In genomic region chr1:92833987-92834706, GRCm38 (mm10) we compare ENCODE assay signal across 8 mouse cellular contexts. TPM values are rescaled to one million over a fixed set of nuclear protein-coding genes. Genes with fewer than 3 reads are reported as not detected.
A peak's percentile ranks its signal among the peaks of the same experiment; 100 is the strongest.
DNase-seq lines count a peak whose midpoint lies in the region; ATAC-seq and TF ChIP-seq lines count a peak whose summit lies in the region.

No protein-coding gene starts in this region.

- no peak overlapping the region for H3K27ac ChIP-seq in MEL (ENCODE audit: control insufficient read depth, low read depth, low read length)
- H3K27ac ChIP-seq in forebrain, embryonic 15.5 days (replicated peaks) = peak overlapping the region; percentile 97

- TF ChIP-seq CTCF in MEL (IDR thresholded peaks at IDR 0.05 in 2 of 3, conservative IDR thresholded peaks at IDR 0.05 in 1 of 3; ENCODE audit: control insufficient read depth in 1 of 3, insufficient read depth in 1 of 3, low read depth in 2 of 3, low read length in 3 of 3, poor library complexity in 1 of 3, severe bottlenecking in 1 of 3) = peak; percentile 66 to 94 (median 84)

- TF ChIP-seq EP300 in MEL (IDR thresholded peaks at IDR 0.05; ENCODE audit: low read depth in 1 of 2, low read length in 2 of 2) = no peak

- WGBS in forebrain, embryonic 15.5 days = 48% methylated on average over 7 of the region's 7 CpGs

- TF ChIP-seq POLR2A in MEL (IDR thresholded peaks at IDR 0.05; ENCODE audit: control insufficient read depth in 1 of 2, insufficient read depth in 1 of 2, low read depth in 1 of 2, low read length in 2 of 2, poor library complexity in 1 of 2) = no peak

- H3K4me3 ChIP-seq in MEL (ENCODE audit: control insufficient read depth in 1 of 2, insufficient read depth in 1 of 2, low read depth in 2 of 2, low read length in 2 of 2) = no peak overlapping the region
- H3K4me3 ChIP-seq in forebrain, embryonic 15.5 days = peak overlapping the region; percentile 73

- peak; percentile 21; the same call in 1 of the 2 replicates for ATAC-seq in forebrain, embryonic 15.5 days (replicated peaks)
- ATAC-seq in hematopoietic stem cell, adult 5-6 weeks (replicated peaks in 1 of 2; ENCODE audit: insufficient read depth in 1 of 2, low FRiP score in 2 of 2, low TSS enrichment in 1 of 2, low read depth in 1 of 2, poor library complexity in 2 of 2, severe bottlenecking in 2 of 2) = peak; percentile 38 to 60; a peak in 3 of 4 replicates

- no peaks in the 10 kb centered on the region for H3K4me1 ChIP-seq in MEL (ENCODE audit: control insufficient read depth in 1 of 2, insufficient read depth in 2 of 2, low read length in 2 of 2)
- peaks cover 71% of the 10 kb centered on the region for H3K4me1 ChIP-seq in forebrain, embryonic 15.5 days

- no peaks in the 10 kb centered on the region for H3K9me3 ChIP-seq in MEL (replicated peaks; ENCODE audit: insufficient read depth, low read length)
- no peaks in the 10 kb centered on the region for H3K9me3 ChIP-seq in forebrain, embryonic 15.5 days

- DNase-seq in MEL (ENCODE audit: low read depth, low spot score) = peak; percentile 55
- peak; percentile 37 for DNase-seq in c-Kit-positive CD71-positive TER-119-positive erythroid progenitor cells, embryonic 14.5 days (ENCODE audit: low spot score)
- peak; percentile 84 for DNase-seq in layer of hippocampus, adult 9-10 months (ENCODE audit: low spot score)
- DNase-seq in lung, postnatal 25 days (ENCODE audit: low spot score) = peak; percentile 61
- DNase-seq in retina, postnatal 7 days (ENCODE audit: low read depth, low spot score) = peak; percentile 76
- DNase-seq in urinary bladder, postnatal 36 days (ENCODE audit: low spot score in 2 of 2) = peak; percentile 69 to 77

- H3K27me3 ChIP-seq in MEL (ENCODE audit: control insufficient read depth in 1 of 2, insufficient read depth in 2 of 2, low read length in 2 of 2) = no peaks in the 10 kb centered on the region
- no peaks in the 10 kb centered on the region for H3K27me3 ChIP-seq in forebrain, embryonic 15.5 days

- H3K36me3 ChIP-seq in MEL (ENCODE audit: control insufficient read depth in 1 of 2, insufficient read depth in 2 of 2, low read length in 2 of 2) = no peaks in the 10 kb centered on the region
- H3K36me3 ChIP-seq in forebrain, embryonic 15.5 days = no peaks in the 10 kb centered on the region

- peak overlapping the region; percentile 76 for H3K4me2 ChIP-seq in forebrain, embryonic 15.5 days (replicated peaks)

- no peak overlapping the region for H3K9ac ChIP-seq in MEL (ENCODE audit: control insufficient read depth, low read depth, low read length, poor library complexity, severe bottlenecking)
- H3K9ac ChIP-seq in forebrain, embryonic 15.5 days (replicated peaks) = peak overlapping the region; percentile 97

- H3K79me2 ChIP-seq in MEL (ENCODE audit: control insufficient read depth, insufficient read depth, low read length, poor library complexity) = no peaks in the 10 kb centered on the region

- peak; percentile 78 for TF ChIP-seq RAD21 in MEL (IDR thresholded peaks at IDR 0.05; ENCODE audit: low read depth, low read length)

TF ChIP-seq in MEL, 35 proteins besides CTCF, POLR2A, EP300 and RAD21:
- TF ChIP-seq ZC3H11A (IDR thresholded peaks at IDR 0.05; ENCODE audit: low read depth, low read length) = peak; percentile 83
- TF ChIP-seq POLR2AphosphoS2 (IDR thresholded peaks at IDR 0.05; ENCODE audit: low read length) = no peak
- peak; percentile 90 for TF ChIP-seq SMC3 (IDR thresholded peaks at IDR 0.05; ENCODE audit: low read depth, low read length)
TF ChIP-seq in MEL: peak in this region for 2.

RNA-seq across cellular contexts. Expression of gene Gpc1, which starts 2.7 kb away (rescaled TPM):
- total RNA-seq in MEL (2012; rRNA removed) = 0.16 and 0.23 TPM in 2 replicates
- polyA plus RNA-seq in MEL (2012; ENCODE audit: insufficient read depth in 1 of 2, insufficient read length in 2 of 2, low read depth in 1 of 2, low replicate concordance in 2 of 2, missing spikeins in 1 of 2) = 1 to 10 TPM in 1 of 2 experiments, not detected in 1; 3.6 TPM
- 83.9 and 86.1 TPM in 2 replicates for polyA plus RNA-seq in forebrain, embryonic 15.5 days (2015; fragmentation: Nextera tagmentation; extraction: Ambion mirVana)
- 1.9 and 11.2 TPM in 2 replicates for total RNA-seq in hematopoietic stem cell, adult 5-6 weeks (2017)
